Comparison of ENCODE assay signal across 8 mouse cellular contexts in genomic region chr1:146724784-146725513, GRCm38 (mm10).
DNase-seq lines count a peak whose midpoint lies in the region; ATAC-seq and TF ChIP-seq lines count a peak whose summit lies in the region.
"Not testable (repeated sequence)": the region's sequence is repeated elsewhere in the genome, so short reads cannot be mapped to it uniquely, and the experiment has no call there.

No protein-coding gene starts in this region.

- not testable (repeated sequence) for H3K36me3 ChIP-seq in embryonic facial prominence, embryonic 11.5 days (replicated peaks; ENCODE audit: control insufficient read depth, insufficient read depth, low read depth, low read length); forebrain, postnatal 0 days (ENCODE audit: insufficient read depth); hindbrain, embryonic 11.5 days (ENCODE audit: control insufficient read depth, insufficient read depth, low read length); kidney, embryonic 16.5 days (ENCODE audit: insufficient read depth, low read length); liver, embryonic 13.5 days; midbrain, embryonic 12.5 days

- not testable (repeated sequence) for H3K4me1 ChIP-seq in embryonic facial prominence, embryonic 11.5 days (ENCODE audit: control insufficient read depth, insufficient read depth, low read length); forebrain, postnatal 0 days (ENCODE audit: insufficient read depth); hindbrain, embryonic 11.5 days (replicated peaks; ENCODE audit: control insufficient read depth, insufficient read depth, low read length); kidney, embryonic 16.5 days (ENCODE audit: insufficient read depth, low read length); liver, embryonic 13.5 days (replicated peaks); midbrain, embryonic 12.5 days

- under 1% methylated on average over 20 of the region's 35 CpGs for WGBS in embryonic facial prominence, embryonic 11.5 days
- WGBS in forebrain, postnatal 0 days = 5% methylated on average over 33 of the region's 35 CpGs
- 7% methylated on average over 12 of the region's 35 CpGs for WGBS in hindbrain, embryonic 11.5 days
- 0% methylated on average over 10 of the region's 35 CpGs for WGBS in kidney, embryonic 16.5 days
- WGBS in liver, embryonic 13.5 days (ENCODE audit: insufficient replicate concordance) = 6% methylated on average over 26 of the region's 35 CpGs
- WGBS in midbrain, embryonic 12.5 days = 5% methylated on average over 34 of the region's 35 CpGs

- H3K27ac ChIP-seq in embryonic facial prominence, embryonic 11.5 days (replicated peaks; ENCODE audit: low read depth, low read length); forebrain, postnatal 0 days (ENCODE audit: low read depth, low read length); hindbrain, embryonic 11.5 days (ENCODE audit: low read depth, low read length); kidney, embryonic 16.5 days (ENCODE audit: low read length); liver, embryonic 13.5 days; midbrain, embryonic 12.5 days (replicated peaks): not testable (repeated sequence)

- H3K9me3 ChIP-seq in embryonic facial prominence, embryonic 11.5 days (replicated peaks; ENCODE audit: control insufficient read depth, low read length); forebrain, postnatal 0 days (ENCODE audit: low read length); hindbrain, embryonic 11.5 days (ENCODE audit: control insufficient read depth, low read length); kidney, embryonic 16.5 days (ENCODE audit: low read length); liver, embryonic 13.5 days (replicated peaks); midbrain, embryonic 12.5 days: not testable (repeated sequence)

- not testable (repeated sequence) for TF ChIP-seq CTCF in forebrain, postnatal 0 days (IDR thresholded peaks at IDR 0.05; ENCODE audit: low read depth)

- peak; percentile 87; the same call in 1 of the 2 replicates for ATAC-seq in embryonic facial prominence, embryonic 11.5 days (replicated peaks; ENCODE audit: insufficient number of reproducible peaks, low FRiP score, low TSS enrichment, low read depth)
- peak; percentile 75 for ATAC-seq in forebrain, postnatal 0 days
- peak; percentile 97 for ATAC-seq in hindbrain, embryonic 11.5 days (ENCODE audit: low FRiP score)
- ATAC-seq in kidney, embryonic 16.5 days (ENCODE audit: low FRiP score, low TSS enrichment) = peak; percentile 80; the same call in 1 of the 2 replicates
- peak; percentile 64 for ATAC-seq in liver, embryonic 13.5 days (ENCODE audit: low read depth)
- ATAC-seq in midbrain, embryonic 12.5 days (ENCODE audit: low FRiP score, low read depth) = peak; percentile 99

- H3K27me3 ChIP-seq in embryonic facial prominence, embryonic 11.5 days (ENCODE audit: control insufficient read depth, insufficient read depth, low read length); forebrain, postnatal 0 days (ENCODE audit: insufficient read depth, low read length); hindbrain, embryonic 11.5 days (ENCODE audit: control insufficient read depth, insufficient read depth, low read length); kidney, embryonic 16.5 days (ENCODE audit: insufficient read depth, low read length); liver, embryonic 13.5 days; midbrain, embryonic 12.5 days: not testable (repeated sequence)

- H3K4me2 ChIP-seq in embryonic facial prominence, embryonic 11.5 days (ENCODE audit: low read depth, low read length) = peak overlapping the region; percentile 39
- H3K4me2 ChIP-seq in forebrain, postnatal 0 days (ENCODE audit: low read depth) = peak overlapping the region; percentile 53
- H3K4me2 ChIP-seq in hindbrain, embryonic 11.5 days (replicated peaks; ENCODE audit: low read depth, low read length) = peak overlapping the region; percentile 54
- peak overlapping the region; percentile 59 for H3K4me2 ChIP-seq in kidney, embryonic 16.5 days (replicated peaks; ENCODE audit: low read depth, low read length)
- peak overlapping the region; percentile 44 for H3K4me2 ChIP-seq in liver, embryonic 13.5 days
- H3K4me2 ChIP-seq in midbrain, embryonic 12.5 days (replicated peaks) = peak overlapping the region; percentile 54

- DNase-seq in cerebellum, adult 11-12 months = peak; percentile 6
- DNase-seq in embryonic facial prominence, embryonic 11.5 days (ENCODE audit: low spot score) = peak; percentile 26
- not testable (repeated sequence) for DNase-seq in forebrain, postnatal 0 days; liver, embryonic 13.5 days
- peak; percentile 33 for DNase-seq in hindbrain, embryonic 11.5 days (ENCODE audit: low spot score)
- DNase-seq in retina, postnatal 1 day = peak; percentile 20

- H3K4me3 ChIP-seq in embryonic facial prominence, embryonic 11.5 days (ENCODE audit: low read depth, low read length) = peak overlapping the region; percentile 27
- H3K4me3 ChIP-seq in forebrain, postnatal 0 days (ENCODE audit: low read depth, low read length) = peak overlapping the region; percentile 37
- peak overlapping the region; percentile 25; the same call in 1 of the 2 replicates for H3K4me3 ChIP-seq in hindbrain, embryonic 11.5 days (ENCODE audit: low read depth, low read length)
- H3K4me3 ChIP-seq in kidney, embryonic 16.5 days (ENCODE audit: low read length) = peak overlapping the region; percentile 44
- peak overlapping the region; percentile 19; the same call in 1 of the 2 replicates for H3K4me3 ChIP-seq in liver, embryonic 13.5 days (replicated peaks)
- peak overlapping the region; percentile 42 for H3K4me3 ChIP-seq in midbrain, embryonic 12.5 days

- H3K9ac ChIP-seq in embryonic facial prominence, embryonic 11.5 days (replicated peaks; ENCODE audit: low read length) = 0 out of 2 replicates have a peak overlapping the region, but pooled peaks have one; percentile 28
- H3K9ac ChIP-seq in forebrain, postnatal 0 days = peak overlapping the region; percentile 47
- H3K9ac ChIP-seq in hindbrain, embryonic 11.5 days (ENCODE audit: low read depth, low read length); kidney, embryonic 16.5 days (replicated peaks; ENCODE audit: low read length); liver, embryonic 13.5 days; midbrain, embryonic 12.5 days (replicated peaks): not testable (repeated sequence)
